Mouse (Mus musculus): Measurements from ENCODE around the gene Vmn2r80.
"Not testable (repeated sequence)": the region's sequence is repeated elsewhere in the genome, so short reads cannot be mapped to it uniquely, and the experiment has no call there.

The Vmn2r80 gene

GRCm38 (mm10) chr10:79148469-79148868 is at the start of gene Vmn2r80:
TSS of gene Vmn2r80 (plus strand) at chr10:79148769.
- not testable (repeated sequence) for DNase-seq (ENCODE audit: inconsistent ontology term)

- DNase-seq (ENCODE audit: inconsistent ontology term) = peak; percentile 94
These were observed 42.0 kb upstream of the Vmn2r80 start for GRCm38 (mm10) chr10:79106325-79107282.

GRCm38 (mm10) chr10:79107531-79107930 is 41.0 kb upstream of the Vmn2r80 start:
- DNase-seq (ENCODE audit: inconsistent ontology term) = no peak

GRCm38 (mm10) chr10:79109156-79109555 is 39.4 kb upstream of the Vmn2r80 start:
- no peak for DNase-seq (ENCODE audit: inconsistent ontology term)

- DNase-seq (ENCODE audit: inconsistent ontology term) = no peak
These were observed 38.1 kb upstream of the Vmn2r80 start for GRCm38 (mm10) chr10:79110482-79110881.

- DNase-seq (ENCODE audit: inconsistent ontology term) = no peak
These were observed 33.5 kb upstream of the Vmn2r80 start for GRCm38 (mm10) chr10:79115085-79115484.

GRCm38 (mm10) chr10:79116125-79116849 is 32.3 kb upstream of the Vmn2r80 start:
- DNase-seq (ENCODE audit: inconsistent ontology term) = peak; percentile 45

- no peak for DNase-seq (ENCODE audit: inconsistent ontology term)
These were observed 3.0 kb downstream of the Vmn2r80 start for GRCm38 (mm10) chr10:79151602-79152001.

- not testable (repeated sequence) for DNase-seq (ENCODE audit: inconsistent ontology term)
These were observed 51.4 kb downstream of the Vmn2r80 start for GRCm38 (mm10) chr10:79199973-79200372.

GRCm38 (mm10) chr10:79220432-79220831 is 71.9 kb downstream of the Vmn2r80 start:
- no peak for DNase-seq (ENCODE audit: inconsistent ontology term)

GRCm38 (mm10) chr10:79221606-79222005 is 73.0 kb downstream of the Vmn2r80 start:
- no peak for DNase-seq (ENCODE audit: inconsistent ontology term)

- no peak for DNase-seq (ENCODE audit: inconsistent ontology term)
These were observed 73.6 kb downstream of the Vmn2r80 start for GRCm38 (mm10) chr10:79222214-79222613.
